Mouse (Mus musculus) testis, postnatal 10 days (tissue): Measurements from ENCODE around the gene Tlcd1.
"Not testable (repeated sequence)": the region's sequence is repeated elsewhere in the genome, so short reads cannot be mapped to it uniquely, and the experiment has no call there.

Experiments
- DNase-seq: peaks from one replicate; pipeline ENCODE4 v3.0.0; 2021; ENCODE audit warnings: low spot score

The Tlcd1 gene

DNA sequence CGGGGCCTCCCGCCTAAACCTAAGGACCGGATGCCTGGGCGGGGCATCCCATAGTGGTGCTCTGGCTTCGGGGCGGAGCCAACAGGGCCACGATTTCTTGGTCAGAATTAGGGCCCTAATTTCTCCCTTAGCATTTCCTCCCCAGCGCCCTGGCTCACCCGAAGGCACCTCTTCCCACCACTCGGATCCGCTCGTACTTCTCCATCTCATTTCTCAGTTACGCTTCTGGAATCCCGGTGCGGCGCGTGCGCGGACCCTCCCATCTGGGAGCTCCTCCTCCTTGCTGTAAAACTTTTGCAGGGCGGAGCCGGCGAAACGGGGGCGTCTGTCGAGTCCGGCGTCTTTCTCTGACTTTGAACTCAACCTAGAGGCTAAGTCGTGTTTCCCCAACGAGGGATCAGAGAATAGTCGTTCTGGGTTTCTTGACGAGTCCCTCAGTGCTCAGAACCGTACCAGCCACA is at the start of gene Tlcd1, which contains the start of gene Nek8:
Tlcd1 (plus strand) TSS at position 310 of the 461 bp plus-strand sequence.
Nek8 (minus strand) TSS at position 274 of the 461 bp plus-strand sequence.
- peak; percentile 96 for DNase-seq

- no peak for DNase-seq
Observed at GRCm38 (mm10) chr11:78126739-78127138, 49.8 kb upstream of the Tlcd1 start.

GRCm38 (mm10) chr11:78129458-78129857 is 47.1 kb upstream of the Tlcd1 start:
- DNase-seq = no peak

DNA sequence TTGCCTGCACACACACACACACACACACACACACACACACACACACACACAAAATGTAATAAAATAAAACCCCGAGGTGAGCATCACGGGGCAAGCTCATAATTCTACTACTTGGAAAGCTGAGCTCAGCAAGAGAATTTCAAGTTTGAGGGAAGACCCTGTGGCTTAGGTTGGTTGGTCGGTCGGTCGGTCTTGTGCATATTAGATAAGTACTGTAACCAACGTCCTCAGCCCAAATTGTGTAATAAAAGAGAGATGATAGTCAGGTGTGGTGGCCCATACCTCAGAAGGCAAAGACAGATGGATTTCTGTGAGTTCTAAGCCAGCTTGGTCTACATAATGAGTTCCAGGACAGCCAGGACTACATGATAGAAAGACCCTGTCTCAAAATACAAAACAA is 42.6 kb upstream of the Tlcd1 start:
- DNase-seq = no peak

GRCm38 (mm10) chr11:78134344-78134743 is 42.2 kb upstream of the Tlcd1 start:
- no peak for DNase-seq

- not testable (repeated sequence) for DNase-seq
Observed at GRCm38 (mm10) chr11:78135314-78135713, 41.2 kb upstream of the Tlcd1 start.

DNA sequence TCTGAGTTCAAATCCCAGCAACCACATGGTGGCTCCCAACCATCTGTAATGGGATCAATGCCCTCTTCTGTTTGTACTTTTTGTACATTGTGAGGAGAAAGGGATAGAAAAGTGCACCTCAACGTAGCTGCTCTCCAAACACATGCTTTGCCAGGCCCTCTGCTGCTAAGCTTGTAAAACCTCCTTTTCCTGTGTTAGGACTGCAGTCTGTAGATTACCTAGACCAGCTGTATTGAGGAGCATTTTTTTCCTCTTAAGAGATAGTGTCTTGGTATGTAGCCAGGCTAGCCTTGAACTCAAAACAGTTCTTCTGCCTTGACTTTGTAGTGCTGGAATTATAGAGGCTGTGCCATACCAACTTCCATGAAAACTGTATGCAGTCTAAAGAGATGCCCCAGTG is 40.4 kb upstream of the Tlcd1 start:
- DNase-seq = no peak

DNA sequence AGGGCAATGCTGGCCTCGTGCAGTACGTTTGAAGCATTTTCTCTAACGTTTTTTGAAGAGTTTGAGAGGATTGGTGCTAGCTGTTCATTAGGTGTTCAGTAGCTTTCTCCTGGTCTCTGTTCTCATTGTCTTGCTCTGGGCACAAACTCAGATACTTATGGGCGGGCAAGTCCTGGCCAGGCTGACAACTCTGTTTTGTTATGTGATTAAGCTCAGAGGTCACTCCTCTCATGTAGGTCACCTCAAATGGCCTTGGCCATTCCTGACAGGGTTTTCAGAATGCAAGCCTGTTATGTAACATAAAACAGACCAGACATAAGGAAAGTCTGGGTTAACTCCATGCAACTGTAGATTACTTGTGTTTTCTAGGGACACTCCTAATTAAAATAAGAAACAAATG is 38.9 kb upstream of the Tlcd1 start:
- DNase-seq = no peak

- DNase-seq = no peak
Observed at GRCm38 (mm10) chr11:78138023-78138422, 38.5 kb upstream of the Tlcd1 start.

DNA sequence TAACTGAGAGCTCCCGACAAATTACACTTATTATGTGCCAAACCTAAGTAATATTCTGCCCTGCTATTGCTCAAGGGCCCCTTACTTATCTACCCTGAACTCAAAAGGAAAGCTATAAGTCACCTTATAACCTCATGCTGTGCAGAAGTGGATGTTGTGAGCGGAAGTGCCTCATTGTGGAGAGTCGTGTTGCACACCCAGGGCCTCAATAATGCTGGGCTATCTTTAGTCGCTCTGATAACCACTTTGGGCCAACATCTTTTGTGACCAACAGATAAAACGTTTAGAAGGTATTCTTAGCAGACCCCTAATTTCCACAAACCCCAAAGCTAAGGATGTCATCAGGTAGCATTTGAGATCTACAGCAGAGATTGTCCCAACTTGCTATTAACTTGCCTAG is 35.8 kb upstream of the Tlcd1 start:
- no peak for DNase-seq

DNA sequence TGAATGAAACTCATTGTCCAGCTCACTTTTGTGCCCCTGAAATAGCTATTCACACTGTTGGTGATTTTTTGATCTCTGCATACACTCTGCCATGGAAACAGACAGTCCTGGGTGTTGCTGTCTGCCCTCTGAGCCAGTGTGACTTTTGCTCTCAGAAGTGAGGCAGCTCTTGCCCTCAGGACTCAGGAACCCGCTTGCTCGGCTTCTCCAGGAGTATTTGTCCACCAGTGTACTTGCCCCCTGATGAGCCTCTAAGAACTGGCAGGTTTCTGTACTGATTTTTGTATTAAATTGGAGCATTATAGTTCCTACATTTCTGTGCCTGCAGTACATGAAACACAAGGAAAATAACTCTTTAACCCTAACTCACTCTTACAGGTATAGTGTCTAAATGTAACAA is 33.0 kb upstream of the Tlcd1 start:
- DNase-seq = no peak

GRCm38 (mm10) chr11:78146168-78146567 is 30.3 kb upstream of the Tlcd1 start:
- DNase-seq = no peak

DNA sequence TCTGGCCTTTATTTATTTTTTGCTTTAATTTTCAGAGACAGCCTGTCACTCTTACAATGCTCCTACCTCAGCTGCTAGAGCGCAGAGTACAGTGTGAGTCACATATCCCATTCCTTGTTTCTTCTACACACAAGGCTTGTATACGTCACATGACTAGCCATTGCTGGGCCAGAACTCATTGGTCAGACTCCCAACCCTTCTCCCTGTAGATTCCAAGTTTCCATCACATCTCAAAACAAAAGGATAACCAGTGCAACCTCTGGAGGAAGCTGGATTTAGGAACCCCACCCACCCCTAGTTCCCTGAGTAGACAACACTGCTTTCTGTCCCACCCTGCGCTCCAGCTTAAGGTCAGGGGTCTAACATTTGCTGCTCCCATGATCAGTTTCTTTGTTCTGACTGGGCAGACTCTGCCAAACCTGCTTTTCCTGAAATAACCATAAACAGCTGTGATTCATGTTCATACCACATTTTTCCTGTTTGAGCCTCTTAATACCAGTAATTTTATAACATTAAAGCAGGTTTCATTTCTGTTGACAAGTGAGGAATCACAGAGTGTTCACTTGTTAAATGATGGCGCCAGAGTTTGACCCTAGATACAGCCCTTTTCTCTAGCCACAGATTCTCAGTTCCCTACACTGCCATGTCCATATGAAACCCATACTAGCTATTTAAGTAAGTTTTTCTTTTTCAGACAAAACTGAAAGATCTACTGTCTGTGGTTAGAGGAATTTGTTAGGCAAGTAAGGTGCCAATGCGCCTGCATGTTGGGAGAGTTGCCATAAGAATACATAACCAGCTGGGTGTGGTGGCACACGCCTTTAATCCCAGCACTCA is 29.6 kb upstream of the Tlcd1 start:
- no peak for DNase-seq

GRCm38 (mm10) chr11:78151161-78151560 is 25.4 kb upstream of the Tlcd1 start:
- DNase-seq = peak; percentile 54

GRCm38 (mm10) chr11:78152299-78153231 is 23.9 kb upstream of the Tlcd1 start:
- peak; percentile 75 for DNase-seq

DNA sequence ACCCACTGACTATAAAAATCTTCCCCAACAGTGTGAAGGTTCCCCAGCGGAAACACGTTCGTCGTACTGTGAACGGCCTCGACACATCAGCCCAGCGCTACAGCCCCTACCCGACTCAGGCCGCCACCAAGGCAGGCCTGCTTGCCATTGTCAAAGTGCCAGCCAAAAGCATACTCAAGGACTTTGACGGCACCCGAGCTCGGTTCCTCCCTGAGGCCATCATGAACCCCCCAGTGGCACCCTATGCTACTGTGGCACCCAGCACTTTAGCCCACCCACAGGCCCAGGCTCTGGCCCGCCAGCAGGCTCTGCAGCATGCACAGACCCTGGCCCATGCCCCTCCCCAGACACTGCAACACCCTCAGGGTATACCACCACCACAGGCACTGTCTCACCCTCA is 22.7 kb upstream of the Tlcd1 start:
- DNase-seq = peak; percentile 45

GRCm38 (mm10) chr11:78155674-78156073 is 20.8 kb upstream of the Tlcd1 start:
- peak; percentile 34 for DNase-seq

DNA sequence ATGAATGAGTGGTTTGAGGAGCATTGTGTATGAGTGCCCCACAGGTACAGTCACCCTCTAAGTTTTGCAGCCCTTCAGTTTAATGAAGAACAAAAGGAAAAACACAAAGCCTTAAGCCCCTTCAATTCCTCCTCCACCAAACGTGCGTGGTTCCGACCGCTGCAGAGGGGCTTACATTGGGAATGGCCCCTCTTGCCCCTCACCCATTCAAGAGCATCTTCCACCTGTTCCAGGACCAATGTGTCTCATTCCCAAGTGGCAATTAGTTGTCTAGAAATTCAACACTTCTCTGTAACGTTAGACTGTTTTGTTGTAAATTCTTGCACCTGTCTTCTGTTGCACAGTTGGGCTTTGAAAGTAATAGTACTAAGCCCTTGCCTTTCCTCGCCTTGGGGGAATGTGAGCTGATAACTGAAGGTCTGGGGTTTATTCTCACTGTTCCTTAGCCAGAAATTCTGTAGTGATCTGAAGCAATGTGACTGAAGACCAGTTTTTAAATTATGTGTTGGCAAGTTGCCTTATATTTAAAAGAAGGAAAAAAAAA is 20.3 kb upstream of the Tlcd1 start:
- DNase-seq = peak; percentile 30

- DNase-seq = peak; percentile 79
Observed at GRCm38 (mm10) chr11:78159096-78159495, 17.4 kb upstream of the Tlcd1 start.

DNA sequence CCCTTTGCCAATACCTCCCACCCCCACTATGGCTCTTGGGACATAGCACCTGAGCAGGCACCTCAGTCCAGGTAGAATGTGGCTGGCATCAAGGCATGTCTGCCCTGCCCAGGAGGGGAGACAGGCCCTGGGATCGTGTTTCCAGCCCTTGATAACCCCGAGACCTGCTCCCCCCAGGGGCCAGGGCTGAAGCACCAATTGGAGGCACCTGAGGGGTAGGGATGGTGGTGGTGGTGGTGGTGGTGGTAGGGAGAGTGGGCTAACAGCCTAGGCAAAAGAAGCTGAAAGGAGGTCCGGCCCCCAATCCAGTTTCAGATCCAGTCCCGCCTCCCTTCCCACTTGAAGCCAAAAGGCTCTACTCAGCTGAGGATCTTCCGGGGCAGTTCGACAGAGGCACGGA is 17.0 kb upstream of the Tlcd1 start:
- peak; percentile 46 for DNase-seq

DNA sequence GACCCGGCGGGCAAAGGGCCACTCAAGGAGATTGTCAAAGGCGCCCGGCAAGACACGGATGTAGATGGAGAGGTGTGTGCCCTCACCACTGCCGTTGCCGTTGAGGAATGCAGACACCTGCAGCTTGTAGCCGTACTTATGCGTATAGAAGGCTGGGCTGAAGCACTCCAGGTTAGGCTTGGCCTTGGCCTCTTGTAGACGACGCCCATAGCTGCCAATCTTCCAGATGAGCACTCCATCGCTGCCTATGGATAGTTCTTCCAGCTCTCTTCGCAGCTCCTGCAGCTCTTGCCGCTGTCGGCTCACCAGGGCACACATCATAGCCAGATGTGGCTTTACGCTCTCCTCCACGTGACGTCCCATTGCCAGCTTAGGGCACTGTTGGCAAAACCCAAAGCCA is 16.3 kb upstream of the Tlcd1 start:
- no peak for DNase-seq

- DNase-seq = no peak
Observed at GRCm38 (mm10) chr11:78160675-78161074, 15.8 kb upstream of the Tlcd1 start.
